Mouse (Mus musculus): ENCODE data around the gene Exosc2.
A peak's percentile ranks its signal among the peaks of the same experiment; 100 is the strongest.

The Exosc2 gene

DNA sequence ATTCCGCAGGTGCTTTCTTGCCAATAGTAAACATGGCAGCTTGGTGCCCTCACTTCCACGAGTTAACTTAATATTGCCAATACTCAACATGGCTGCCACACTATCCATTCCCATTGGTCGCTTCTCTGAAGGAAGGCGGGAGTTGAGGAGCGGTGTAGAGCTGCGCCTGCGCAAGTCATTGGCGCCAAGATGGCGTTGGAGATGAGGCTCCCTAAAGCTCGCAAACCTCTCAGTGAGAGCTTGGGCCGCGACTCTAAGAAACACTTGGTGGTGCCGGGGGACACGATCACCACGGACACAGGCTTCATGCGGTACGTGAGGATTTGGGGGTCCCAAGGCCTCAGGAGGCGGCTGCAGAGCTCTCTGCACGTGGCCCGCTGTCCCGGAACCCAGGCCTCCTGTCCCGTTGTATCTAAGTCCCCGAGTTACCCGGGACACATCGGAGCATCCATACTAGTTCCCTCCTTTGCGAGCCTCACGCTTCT is at the start of gene Exosc2:
Exosc2 (plus strand) TSS at position 165 of the 485 bp plus-strand sequence.
- peak; percentile 98 for DNase-seq (ENCODE audit: low read depth, low spot score)

DNA sequence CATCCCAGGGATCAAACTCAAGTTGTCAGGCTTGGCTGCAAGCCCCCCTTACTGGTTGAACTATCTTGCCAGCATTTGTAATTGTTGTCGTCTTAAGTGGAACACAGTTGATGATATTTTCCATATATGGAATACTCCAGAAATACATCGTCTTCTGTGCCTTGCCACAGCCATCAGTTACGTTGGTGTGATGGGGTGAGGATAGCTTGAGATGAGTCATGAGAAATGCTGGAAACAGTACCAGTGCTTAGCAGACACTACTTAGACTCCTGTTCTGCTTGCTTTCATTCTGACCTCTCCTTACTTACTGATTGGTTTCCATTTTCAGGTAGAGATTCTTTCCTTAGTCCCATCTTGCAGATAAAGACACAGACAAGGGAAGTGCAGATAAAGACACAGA is 37.0 kb upstream of the Exosc2 start:
- no peak for DNase-seq (ENCODE audit: low read depth, low spot score)

DNA sequence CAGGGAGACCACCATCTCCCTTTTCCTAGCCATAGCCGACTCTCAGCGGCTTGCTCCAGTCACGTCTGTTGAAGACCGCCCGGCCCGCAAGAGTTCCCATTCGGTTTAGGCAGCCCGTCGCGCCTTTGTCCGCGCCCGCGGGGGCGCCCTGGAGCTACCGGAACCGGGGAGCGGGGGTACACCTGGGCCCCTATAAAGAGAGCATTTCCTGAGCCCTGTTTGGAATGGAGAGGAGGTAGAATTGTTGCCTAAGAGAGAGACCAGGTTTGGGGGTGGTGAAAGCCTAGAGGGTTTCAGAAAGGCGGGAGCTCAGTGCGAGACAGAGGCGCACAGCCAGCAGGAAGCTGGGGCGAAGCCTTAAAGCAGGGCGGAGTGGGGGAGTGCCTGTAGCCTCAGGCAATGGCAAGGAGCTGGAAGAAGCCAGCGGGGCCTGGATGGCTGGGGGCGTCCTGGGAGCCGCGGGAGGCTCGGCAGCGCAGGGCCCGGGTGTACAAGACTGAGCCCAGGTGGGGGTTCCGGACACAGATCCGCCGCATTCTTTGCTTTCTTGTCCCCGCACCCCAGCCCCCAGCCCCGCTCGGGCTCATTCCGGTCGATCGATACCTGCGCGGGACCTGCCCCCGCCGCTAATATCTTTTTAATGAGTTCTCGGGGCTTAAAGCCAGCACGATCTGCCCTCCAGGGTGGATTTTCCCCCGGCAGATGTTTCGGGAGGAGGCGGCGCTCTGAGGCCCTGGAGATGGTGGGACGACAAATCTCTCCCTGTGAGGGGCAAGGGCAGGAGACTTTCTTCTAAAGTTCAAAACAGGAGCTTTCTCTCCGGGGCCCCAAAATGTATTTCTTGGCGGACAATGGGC is 35.0 kb upstream of the Exosc2 start:
- peak; percentile 86 for DNase-seq (ENCODE audit: low read depth, low spot score)

DNA sequence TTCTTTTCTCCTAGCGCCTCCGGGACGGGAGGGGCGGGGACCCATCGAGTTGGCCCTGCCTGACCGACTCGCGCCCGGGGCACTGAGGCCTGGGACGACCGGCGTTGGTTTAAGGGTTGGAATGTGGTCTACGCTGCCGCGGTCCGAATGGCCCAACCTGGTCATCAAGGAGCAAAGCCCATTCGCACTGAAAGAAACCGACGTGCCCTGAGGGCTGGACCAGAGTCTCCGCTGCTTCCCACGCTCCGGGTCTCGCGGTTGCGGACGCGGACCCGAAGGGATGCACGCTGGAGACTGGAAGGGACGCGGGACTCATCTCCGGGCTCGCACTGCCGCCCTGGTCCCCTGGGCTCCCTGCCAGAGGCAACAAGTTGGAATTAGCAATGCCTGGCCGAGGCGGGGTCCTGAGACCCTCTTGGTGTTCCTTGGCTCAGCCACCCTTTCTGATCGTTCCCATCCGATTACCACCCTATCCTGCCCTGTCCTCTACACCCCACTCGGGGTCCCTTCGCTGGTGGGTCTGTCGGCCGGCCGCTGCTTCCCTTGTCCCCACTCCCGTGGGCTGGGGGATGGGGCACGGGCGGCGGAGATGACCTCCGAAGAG is 34.3 kb upstream of the Exosc2 start:
- DNase-seq (ENCODE audit: low read depth, low spot score): peak; percentile 21

DNA sequence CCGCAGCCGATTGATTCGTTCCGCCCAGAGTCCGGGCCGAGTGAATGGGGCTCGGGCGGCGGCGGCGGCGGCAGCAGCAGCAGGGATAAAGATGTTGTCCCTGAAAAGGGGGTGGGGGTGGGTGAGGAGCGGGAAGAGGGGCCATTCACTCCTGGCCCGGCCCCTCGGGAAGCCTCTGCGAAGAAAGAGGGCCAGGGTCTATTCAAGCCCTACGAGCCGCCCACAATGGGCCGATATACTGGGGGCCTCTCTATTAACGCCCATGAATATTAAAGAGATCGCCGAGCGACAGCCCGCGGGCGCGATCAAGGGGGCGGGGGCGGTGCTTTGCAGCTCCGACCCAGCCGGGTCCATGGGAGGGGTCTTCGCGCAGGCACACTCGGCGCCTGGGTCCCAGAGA is 33.8 kb upstream of the Exosc2 start:
- DNase-seq (ENCODE audit: low read depth, low spot score): peak; percentile 48

DNA sequence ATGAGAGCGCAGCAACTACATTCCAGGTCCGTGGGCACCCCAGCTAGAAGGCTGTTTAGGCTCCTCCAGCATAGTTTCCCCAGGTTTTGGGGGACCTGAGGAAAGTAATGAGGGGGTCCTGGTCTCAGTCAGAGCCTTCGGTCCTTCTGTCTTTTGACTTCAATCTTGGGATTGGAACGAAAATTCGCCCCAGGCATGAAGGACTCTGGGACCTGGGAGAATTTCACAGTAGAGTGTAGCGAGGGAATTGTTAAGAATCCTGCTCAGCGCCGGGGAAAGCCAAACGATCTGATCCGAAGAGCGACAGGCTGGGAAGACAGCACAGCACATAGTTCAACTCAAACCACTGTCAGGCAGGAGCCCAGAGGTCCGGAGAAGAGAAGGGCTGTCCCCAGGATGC is 33.2 kb upstream of the Exosc2 start:
- no peak for DNase-seq (ENCODE audit: low read depth, low spot score)

DNA sequence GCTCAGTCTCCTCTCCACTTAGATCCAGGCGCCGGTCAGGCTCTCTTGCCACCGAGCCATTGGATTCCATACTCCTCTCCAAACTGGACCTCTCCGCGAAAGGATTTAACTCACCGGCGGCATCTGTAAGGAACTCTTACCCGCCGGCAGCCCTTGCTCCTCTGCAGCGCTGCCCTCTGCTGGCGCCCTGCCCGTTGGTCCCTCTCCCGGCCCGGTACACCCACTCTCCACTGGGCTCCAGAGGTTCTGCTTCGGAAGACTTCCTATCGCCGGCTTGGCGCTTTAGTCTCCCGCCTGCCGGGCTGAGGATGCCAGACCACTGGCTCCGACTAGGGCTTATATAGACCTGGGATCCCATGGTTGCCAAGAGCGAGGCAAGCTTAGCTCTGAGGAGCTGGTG is 32.7 kb upstream of the Exosc2 start:
- DNase-seq (ENCODE audit: low read depth, low spot score): peak; percentile 50

DNA sequence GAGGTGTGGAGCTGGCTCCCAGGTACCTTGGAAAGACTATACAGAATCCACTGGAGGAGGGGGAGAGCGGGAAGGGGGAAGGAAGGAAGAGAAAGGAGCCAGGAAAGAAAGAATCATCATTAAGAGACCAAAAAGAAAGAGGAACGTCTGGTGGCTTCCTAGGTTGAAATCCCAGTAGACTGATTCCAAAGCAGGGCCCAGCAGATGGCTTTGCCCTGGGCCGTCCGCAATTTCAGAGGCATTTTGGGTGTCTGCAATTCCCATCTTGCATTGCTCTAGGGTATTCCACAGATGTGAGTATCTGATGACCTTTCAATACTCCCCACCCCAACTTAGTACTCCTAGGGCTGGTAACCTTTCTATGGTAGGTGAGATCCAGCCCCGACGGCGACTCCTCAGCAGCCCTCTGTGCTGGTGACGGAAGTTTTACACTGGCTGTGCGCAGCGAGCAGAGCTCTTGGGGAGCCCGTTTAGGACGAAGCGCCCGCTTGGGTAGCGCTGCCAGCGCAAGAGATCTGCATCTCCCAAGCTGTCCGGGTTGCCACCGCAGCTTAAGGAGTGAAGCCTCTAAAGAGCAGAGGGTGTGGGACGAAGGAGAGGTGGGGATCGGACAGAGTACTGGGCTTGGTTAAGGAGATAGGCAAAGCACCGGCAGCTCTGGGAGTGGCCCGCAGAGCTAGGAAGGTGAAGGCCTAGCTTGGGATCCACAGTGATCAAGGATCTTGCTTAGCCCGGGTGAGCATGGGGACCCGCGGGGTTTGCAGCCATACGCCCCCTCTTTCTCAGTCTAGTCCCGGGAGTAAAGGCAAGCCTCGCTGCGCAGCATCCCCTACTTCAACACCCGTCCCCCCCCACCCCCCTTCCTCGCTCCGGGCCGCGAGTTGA is 31.7 kb upstream of the Exosc2 start:
- DNase-seq (ENCODE audit: low read depth, low spot score): peak; percentile 67

DNA sequence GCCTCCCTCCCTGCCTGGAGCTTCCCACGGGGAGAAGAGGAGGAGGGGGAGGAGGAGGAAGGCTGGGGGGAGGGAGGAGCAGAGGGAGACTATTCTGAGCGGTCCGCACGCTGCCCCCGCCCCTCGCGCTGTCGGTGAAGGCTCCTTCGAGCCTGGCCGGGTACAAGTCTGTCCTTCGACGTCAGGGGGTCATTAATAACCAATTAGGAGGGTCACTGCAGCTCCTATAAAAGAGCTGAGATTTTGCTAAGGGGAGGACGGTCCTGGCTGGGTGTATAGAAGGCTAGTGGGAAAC is 31.1 kb upstream of the Exosc2 start:
- DNase-seq (ENCODE audit: low read depth, low spot score): no peak

DNA sequence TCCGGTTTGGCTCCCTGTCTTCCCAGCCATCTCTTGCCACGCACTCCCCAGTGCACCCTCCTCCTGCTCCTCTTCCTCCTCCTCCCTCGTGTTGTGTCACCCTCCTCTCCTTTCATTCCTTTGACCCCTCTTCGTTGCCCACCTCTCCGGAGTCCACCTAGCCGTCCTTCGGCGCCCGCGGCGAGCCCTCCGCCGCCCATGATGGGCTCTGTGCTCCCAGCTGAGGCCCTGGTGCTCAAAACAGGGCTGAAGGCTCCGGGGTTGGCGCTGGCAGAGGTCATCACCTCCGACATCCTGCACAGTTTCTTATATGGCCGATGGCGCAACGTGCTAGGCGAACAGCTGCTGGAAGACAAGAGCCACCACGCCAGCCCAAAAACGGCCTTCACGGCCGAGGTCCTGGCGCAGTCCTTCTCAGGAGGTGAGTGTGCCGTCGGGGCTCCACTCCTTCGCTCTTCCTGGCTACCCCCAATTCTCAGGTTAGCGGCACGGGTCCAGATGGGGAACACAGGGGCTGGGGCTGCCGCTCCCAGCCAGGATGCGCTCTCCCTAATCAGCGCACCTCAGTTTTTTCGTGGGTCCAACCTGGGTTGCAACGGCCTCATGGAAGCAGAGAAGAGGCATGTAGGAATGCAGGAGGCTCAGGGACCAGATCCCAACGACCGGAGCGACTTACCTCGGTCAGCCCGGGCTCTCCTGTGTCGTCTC is 30.5 kb upstream of the Exosc2 start, which contains the start of gene Prdm12:
Prdm12 (plus strand) TSS at position 137 of the 708 bp plus-strand sequence.
- DNase-seq (ENCODE audit: low read depth, low spot score): peak; percentile 39

DNA sequence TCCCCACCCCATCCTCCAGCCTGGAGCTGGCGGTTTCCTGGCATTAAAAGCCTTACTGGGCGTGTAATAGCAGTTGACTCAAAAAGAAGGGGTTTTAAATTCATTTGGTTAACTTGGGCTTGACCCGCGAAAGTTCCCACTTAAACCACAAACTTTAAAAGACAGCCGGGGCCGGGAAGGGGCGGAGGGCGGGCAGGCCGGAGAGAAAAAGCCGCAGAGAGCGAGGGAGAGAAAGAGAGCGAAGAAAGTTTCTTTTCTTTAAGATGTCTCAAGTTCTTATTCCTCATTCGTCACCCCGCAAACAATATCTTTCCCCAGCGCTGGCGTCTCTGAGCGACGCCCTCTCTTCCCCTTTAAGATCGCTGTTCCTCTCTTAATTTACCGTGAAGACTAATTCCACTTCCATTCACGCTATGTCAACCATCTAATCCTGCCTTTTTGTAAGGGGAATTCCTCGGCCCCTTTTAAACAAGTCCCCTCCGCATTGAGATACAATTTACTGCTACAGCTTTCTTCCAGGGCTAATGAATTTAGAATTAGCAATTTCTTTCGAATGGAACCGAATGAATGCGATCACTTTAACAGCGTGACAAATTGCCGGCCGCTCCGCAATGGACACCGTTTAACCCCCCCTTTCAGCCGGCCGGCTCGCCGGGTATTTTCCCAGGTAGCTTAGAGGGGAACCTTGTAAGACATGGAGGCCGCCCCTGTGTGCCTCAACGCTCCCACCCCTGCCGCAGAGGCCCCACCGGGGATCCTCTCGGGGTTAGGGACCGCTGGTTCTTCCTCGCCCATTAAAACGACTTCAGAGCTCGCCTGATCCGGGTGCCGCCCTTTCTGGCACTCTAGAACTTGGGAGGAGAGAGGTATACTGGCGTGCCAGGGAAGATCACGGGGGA is 29.7 kb upstream of the Exosc2 start:
- no peak for DNase-seq (ENCODE audit: low read depth, low spot score)

DNA sequence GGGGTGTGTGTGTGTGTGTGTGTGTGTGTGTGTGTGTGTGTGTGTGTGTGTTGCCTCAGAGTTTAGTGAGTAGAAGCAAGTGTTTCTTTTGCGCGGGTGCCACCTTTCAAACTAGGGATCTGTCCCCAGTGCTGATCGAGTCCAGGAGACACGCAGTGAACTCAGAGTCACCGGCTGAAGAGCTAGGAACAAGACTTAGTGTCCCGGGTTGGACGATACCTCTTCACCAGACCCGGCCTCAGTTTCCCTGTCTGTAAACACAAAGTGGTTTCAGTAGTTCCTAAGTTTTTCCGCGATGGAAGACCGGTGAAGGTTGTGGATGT is 29.0 kb upstream of the Exosc2 start:
- DNase-seq (ENCODE audit: low read depth, low spot score): peak; percentile 61

DNA sequence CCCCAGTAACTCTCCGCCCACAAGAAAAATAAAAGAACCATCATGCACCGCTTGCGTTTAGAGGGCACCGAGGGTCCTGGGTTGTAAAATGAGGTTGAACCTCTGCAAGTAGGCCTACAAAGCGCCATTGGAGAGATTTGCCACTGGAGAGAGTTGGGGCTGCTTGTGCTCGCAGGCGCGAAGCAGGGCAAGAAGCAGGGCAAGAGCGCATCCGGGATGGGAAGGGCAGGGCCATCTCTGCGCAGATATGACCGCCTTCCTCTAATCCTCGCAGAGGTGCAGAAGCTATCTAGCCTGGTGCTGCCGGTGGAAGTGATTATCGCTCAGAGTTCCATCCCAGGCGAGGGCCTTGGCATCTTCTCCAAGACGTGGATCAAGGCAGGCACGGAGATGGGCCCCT is 28.6 kb upstream of the Exosc2 start:
- no peak for DNase-seq (ENCODE audit: low read depth, low spot score)

DNA sequence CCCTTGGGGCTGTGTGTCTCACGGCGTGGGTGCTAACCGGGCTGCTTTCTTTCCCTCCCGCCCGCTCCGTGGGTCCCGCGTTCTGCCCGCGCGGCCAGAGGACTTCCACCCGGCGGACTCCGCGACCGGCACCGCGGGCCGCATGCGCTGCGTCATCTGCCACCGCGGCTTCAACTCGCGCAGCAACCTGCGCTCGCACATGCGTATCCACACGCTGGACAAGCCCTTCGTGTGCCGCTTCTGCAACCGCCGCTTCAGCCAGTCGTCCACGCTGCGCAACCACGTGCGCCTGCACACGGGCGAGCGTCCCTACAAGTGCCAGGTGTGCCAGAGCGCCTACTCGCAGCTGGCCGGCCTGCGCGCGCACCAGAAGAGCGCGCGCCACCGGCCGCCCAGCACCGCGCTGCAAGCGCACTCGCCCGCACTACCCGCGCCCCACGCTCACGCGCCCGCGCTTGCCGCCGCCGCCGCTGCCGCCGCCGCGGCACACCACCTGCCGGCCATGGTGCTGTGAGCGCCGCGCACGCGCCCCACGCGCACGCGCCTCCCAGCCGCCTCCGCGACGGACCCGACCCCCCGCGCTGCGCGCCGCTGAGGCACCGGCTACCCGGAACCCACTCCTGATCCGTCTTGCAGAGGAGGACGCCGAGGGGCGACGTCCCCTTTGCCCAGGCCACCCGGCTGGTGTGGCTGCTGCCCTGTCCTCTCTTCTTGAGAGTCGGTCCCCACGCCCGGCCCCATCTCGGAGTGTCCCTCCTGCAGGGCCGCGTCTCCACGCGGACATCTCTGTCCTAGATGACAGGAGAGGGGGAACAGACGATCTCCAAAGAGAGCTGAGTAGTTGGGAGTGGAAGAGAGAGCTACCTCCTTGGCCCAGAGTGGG is 16.3 kb upstream of the Exosc2 start:
- DNase-seq (ENCODE audit: low read depth, low spot score): peak; percentile 52

DNA sequence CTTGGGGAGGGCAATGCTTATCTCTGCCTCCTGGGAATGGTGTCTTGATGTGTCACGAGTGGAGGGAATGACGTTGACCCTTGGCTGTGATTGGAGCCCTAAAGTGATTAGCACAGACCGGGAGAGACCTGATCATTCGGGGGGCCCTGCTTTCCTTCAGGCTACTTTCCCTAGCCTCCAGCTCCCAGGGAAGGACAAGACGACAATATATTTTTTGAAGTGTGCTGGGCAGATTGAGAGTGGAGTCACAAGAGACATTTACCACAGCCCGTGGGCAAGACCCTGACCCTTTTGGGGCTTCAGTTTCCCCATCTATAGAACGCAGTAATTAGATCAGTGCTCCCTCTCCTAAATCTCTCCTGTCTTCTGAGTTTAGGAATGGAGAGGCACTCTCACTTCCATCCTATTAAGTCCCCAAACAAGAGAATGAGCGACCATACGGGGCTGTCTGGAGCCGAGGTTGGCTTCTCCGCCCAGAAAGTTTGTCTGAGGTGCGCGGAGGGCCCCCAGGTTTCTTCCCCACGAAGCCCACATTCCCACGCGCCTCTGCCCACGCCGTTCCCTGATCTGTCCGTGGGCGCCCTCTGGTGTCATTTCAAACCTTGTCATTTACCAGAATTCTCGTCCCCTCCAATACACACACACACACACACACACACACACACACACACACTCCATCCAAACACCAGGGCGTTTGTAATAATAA is 15.5 kb upstream of the Exosc2 start:
- peak; percentile 60 for DNase-seq (ENCODE audit: low read depth, low spot score)

DNA sequence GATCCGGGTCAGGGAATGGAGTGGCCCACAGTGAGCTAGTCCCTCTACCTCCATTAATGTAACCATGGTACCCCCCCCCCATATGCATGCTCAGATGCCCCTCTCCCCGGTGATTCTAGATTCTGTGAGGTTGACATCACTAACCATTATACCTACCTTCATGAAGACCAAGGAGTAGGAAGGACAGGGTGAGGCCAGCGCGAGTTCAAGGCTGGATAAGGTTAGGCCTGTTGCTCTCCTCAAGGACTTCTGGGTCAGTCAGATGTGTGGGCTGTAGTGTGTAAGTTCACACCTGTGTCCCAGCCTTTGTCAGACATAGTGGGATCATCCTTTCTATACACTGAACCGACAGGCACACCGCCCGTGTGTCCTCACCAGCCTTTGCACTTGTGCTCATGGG is 14.1 kb upstream of the Exosc2 start:
- no peak for DNase-seq (ENCODE audit: low read depth, low spot score)

DNA sequence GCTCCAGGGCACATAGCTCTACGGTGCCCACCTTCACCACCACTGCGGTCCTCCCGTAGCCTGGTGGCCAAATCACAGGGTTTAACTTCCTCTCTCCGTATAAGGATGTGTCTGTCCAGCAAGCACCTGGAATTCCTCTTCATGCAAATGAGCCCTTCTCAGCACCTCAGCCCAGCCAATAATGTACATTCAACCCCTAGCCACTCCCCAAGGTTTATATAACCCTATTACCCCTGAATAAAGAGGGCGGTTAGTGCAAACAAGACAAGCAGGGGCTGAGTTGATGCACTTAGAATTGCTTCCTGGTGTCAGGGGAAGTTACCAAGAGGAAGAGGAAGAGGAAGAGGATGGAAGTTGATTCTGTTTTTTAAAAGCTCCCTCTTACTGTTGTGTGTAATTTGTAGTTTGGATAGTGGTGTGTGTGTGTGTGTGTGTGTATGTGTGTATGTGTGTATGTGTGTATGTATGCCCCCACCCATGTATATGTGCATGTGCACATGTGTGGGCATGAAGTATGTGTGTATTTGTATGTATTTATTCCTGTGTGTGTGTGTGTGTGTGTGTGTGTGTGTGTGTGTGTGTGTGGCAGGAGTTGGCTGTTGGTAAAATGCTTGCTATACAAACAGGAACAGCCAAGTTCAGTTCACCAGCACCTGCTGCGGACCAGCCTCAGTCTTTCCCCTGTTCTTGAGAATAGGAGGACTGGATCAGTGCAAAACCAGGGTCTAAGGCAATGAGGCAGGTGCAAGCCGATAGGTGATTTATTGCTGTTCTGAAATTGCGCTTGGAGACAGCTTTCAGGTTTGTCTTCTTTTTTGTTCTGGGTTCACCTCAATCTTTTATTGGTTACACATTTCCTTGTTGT is 7.3 kb upstream of the Exosc2 start:
- DNase-seq (ENCODE audit: low read depth, low spot score): peak; percentile 34

DNA sequence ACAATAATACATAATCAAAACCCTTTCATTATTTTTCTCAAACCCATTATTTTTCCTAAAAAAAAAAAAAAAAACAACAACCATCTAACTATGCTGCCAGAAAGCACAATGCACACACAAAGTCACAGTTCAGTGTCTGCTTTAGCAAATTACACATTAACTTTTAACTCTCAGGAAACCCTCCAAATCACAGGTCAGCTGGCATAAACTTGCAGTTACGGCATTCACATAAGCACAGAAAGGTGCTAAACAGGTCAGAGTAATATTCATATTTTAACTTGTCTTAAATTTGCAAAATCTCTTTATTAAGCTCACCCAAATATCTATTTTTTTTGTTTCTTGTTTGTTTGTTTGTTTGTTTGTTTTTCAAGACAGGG is 6.7 kb upstream of the Exosc2 start:
- no peak for DNase-seq (ENCODE audit: low read depth, low spot score)
